Mouse (Mus musculus): Measurements from ENCODE around the gene Rapgef4. TPM values are rescaled to one million over a fixed set of nuclear protein-coding genes. Genes with fewer than 3 reads are reported as not detected.

Rapgef4 gene
- total RNA-seq, 1 experiment: 3.4 TPM

DNA sequence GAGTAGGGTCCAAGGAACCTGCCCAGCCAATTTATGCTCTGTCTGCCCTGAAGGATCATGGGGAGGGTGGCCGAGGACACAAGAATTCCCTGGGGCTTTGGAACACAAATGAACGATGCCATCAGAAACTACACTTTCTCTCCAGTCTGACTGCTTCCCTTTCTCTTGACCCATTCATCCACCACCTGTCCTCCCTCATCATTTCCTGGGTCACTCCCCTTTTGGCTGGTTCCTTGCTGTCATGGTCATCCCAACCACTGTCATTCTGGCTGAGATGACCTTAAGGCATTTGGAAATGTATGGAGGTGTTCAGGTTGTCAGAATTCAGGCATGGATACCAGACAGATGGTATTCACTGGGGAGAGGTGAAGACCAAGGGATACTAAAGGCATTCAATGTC, 200.4 kb downstream of the Rapgef4 start:
- Histone ChIP-seq H3K4me3 (ENCODE audit: insufficient read depth in 1 of 2, low read depth in 1 of 2, low read length in 2 of 2, poor library complexity in 1 of 2, severe bottlenecking in 1 of 2) (no peak overlapping the region), H3K9ac (ENCODE audit: insufficient read depth, low read depth, low read length, poor library complexity, severe bottlenecking) (no peak overlapping the region), H3K9me3 (ENCODE audit: control insufficient read depth, insufficient read depth, low read depth, low read length) (no peaks in the 10 kb centered on the region), H3K27ac (ENCODE audit: insufficient read depth, low read depth, low read length, poor library complexity, severe bottlenecking) (no peak overlapping the region), H3K36me3 (ENCODE audit: control insufficient read depth, insufficient read depth, low read length, poor library complexity, severe bottlenecking) (no peaks in the 10 kb centered on the region), H3K4me1 (ENCODE audit: control insufficient read depth in 2 of 2, insufficient read depth in 2 of 2, low read length in 2 of 2, poor library complexity in 1 of 2) (no peaks in the 10 kb centered on the region)
- DNase-seq (ENCODE audit: low read depth, low spot score): no peak
- in situ Hi-C loops (cut with MboI; ENCODE audit: low sequenced_read_pairs in 2 of 2, unreplicated experiment in 2 of 2): no loop called here
- TF ChIP-seq CHD2 (IDR thresholded peaks at IDR 0.05; ENCODE audit: low read depth, low read length) (no peak), HCFC1 (IDR thresholded peaks at IDR 0.05; ENCODE audit: borderline replicate concordance, insufficient read depth, low read length) (no peak), ZC3H11A (IDR thresholded peaks at IDR 0.05; ENCODE audit: borderline replicate concordance, low read depth, low read length) (no peak)

DNA sequence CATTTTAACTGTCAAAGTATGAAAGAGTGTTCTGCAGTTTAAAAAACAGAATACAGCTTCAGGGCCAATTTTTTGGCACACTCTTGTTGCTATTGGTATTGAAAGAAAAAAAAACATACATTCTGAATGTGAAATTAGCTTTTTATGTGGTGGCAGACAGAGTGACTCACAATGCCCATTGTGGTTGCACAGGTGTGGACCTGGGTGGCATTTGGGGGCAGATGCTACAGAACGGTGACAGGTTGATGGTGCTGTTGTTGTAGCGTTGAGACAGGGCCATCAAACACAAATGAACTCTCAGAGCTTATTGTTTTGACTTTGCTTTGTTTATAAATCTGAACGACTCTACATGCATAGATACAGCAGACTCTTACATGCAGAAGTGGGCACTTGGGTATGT, 202.7 kb downstream of the Rapgef4 start:
- in situ Hi-C loops (cut with MboI; ENCODE audit: low sequenced_read_pairs in 2 of 2, unreplicated experiment in 2 of 2): no loop called here
- Histone ChIP-seq H3K27ac (ENCODE audit: insufficient read depth, low read depth, low read length, poor library complexity, severe bottlenecking) (no peak overlapping the region), H3K9ac (ENCODE audit: insufficient read depth, low read depth, low read length, poor library complexity, severe bottlenecking) (no peak overlapping the region), H3K4me3 (ENCODE audit: insufficient read depth in 1 of 2, low read depth in 1 of 2, low read length in 2 of 2, poor library complexity in 1 of 2, severe bottlenecking in 1 of 2) (no peak overlapping the region), H3K4me1 (ENCODE audit: control insufficient read depth in 2 of 2, insufficient read depth in 2 of 2, low read length in 2 of 2, poor library complexity in 1 of 2) (no peaks in the 10 kb centered on the region), H3K36me3 (ENCODE audit: control insufficient read depth, insufficient read depth, low read length, poor library complexity, severe bottlenecking) (no peaks in the 10 kb centered on the region), H3K9me3 (ENCODE audit: control insufficient read depth, insufficient read depth, low read depth, low read length) (no peaks in the 10 kb centered on the region)
- no peak for DNase-seq (ENCODE audit: low read depth, low spot score)
- TF ChIP-seq ZC3H11A (IDR thresholded peaks at IDR 0.05; ENCODE audit: borderline replicate concordance, low read depth, low read length) (no peak), HCFC1 (IDR thresholded peaks at IDR 0.05; ENCODE audit: borderline replicate concordance, insufficient read depth, low read length) (no peak)

GRCm38 (mm10) chr2:72196190-72196965, 215.3 kb downstream of the Rapgef4 start:
- Histone ChIP-seq H3K9ac (ENCODE audit: insufficient read depth, low read depth, low read length, poor library complexity, severe bottlenecking) (no peak overlapping the region), H3K9me3 (ENCODE audit: control insufficient read depth, insufficient read depth, low read depth, low read length) (no peaks in the 10 kb centered on the region), H3K36me3 (ENCODE audit: control insufficient read depth, insufficient read depth, low read length, poor library complexity, severe bottlenecking) (no peaks in the 10 kb centered on the region), H3K27ac (ENCODE audit: insufficient read depth, low read depth, low read length, poor library complexity, severe bottlenecking) (no peak overlapping the region), H3K4me1 (ENCODE audit: control insufficient read depth in 2 of 2, insufficient read depth in 2 of 2, low read length in 2 of 2, poor library complexity in 1 of 2) (peaks cover 4 to 6% of the 10 kb centered on the region in 2 experiments; a peak in 3 of 4 replicates), H3K4me3 (ENCODE audit: insufficient read depth in 1 of 2, low read depth in 1 of 2, low read length in 2 of 2, poor library complexity in 1 of 2, severe bottlenecking in 1 of 2) (0 out of 4 replicates have a peak overlapping the region, but pooled peaks of 1 of the 2 experiments have one; percentile 11)
- TF ChIP-seq HCFC1 (IDR thresholded peaks at IDR 0.05; ENCODE audit: borderline replicate concordance, insufficient read depth, low read length) (no peak), CHD2 (IDR thresholded peaks at IDR 0.05; ENCODE audit: low read depth, low read length) (no peak), ZC3H11A (IDR thresholded peaks at IDR 0.05; ENCODE audit: borderline replicate concordance, low read depth, low read length) (no peak), ZNF384 (IDR thresholded peaks at IDR 0.05; ENCODE audit: low read depth, low read length) (no peak), MAFK (IDR thresholded peaks at IDR 0.05; ENCODE audit: insufficient read depth, low read depth, low read length) (no peak)
- DNase-seq (ENCODE audit: low read depth, low spot score): peak; percentile 30
- in situ Hi-C loops (cut with MboI; ENCODE audit: low sequenced_read_pairs in 2 of 2, unreplicated experiment in 2 of 2): no loop called here

DNA sequence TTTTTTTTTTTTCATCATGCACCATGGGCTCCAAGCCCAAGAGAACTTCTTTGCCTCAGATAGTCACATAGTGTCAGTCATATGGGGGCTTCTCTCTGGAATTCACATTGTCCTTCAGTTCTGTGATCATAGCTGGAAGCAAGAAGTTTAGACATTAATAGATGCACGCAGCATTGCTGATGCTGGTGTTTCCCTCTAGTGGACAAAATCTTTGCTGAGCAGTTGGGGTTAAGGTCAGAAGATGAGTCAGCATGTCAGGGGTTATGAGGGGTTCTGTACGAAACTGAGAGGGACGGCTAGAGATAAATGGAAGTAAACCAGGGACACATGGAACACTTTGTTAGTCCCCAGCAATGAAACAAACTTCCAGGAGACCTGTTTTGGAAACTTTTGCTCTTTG, 216.0 kb downstream of the Rapgef4 start:
- no peak overlapping the region for H3K27ac ChIP-seq (ENCODE audit: insufficient read depth, low read depth, low read length, poor library complexity, severe bottlenecking)
- no peak for DNase-seq (ENCODE audit: low read depth, low spot score)
- peaks cover 4 to 6% of the 10 kb centered on the region in 2 experiments; a peak in 3 of 4 replicates for H3K4me1 ChIP-seq (ENCODE audit: control insufficient read depth in 2 of 2, insufficient read depth in 2 of 2, low read length in 2 of 2, poor library complexity in 1 of 2)
- no peak overlapping the region for H3K9ac ChIP-seq (ENCODE audit: insufficient read depth, low read depth, low read length, poor library complexity, severe bottlenecking)
- in situ Hi-C loops (cut with MboI; ENCODE audit: low sequenced_read_pairs in 2 of 2, unreplicated experiment in 2 of 2): no loop called here
- no peaks in the 10 kb centered on the region for H3K36me3 ChIP-seq (ENCODE audit: control insufficient read depth, insufficient read depth, low read length, poor library complexity, severe bottlenecking)
- H3K4me3 ChIP-seq (ENCODE audit: insufficient read depth in 1 of 2, low read depth in 1 of 2, low read length in 2 of 2, poor library complexity in 1 of 2, severe bottlenecking in 1 of 2): no peak overlapping the region
- TF ChIP-seq MAFK (IDR thresholded peaks at IDR 0.05; ENCODE audit: insufficient read depth, low read depth, low read length) (peak; percentile 96), ZNF384 (IDR thresholded peaks at IDR 0.05; ENCODE audit: low read depth, low read length) (no peak)
- no peaks in the 10 kb centered on the region for H3K9me3 ChIP-seq (ENCODE audit: control insufficient read depth, insufficient read depth, low read depth, low read length)

- Histone ChIP-seq H3K4me3 (ENCODE audit: insufficient read depth in 1 of 2, low read depth in 1 of 2, low read length in 2 of 2, poor library complexity in 1 of 2, severe bottlenecking in 1 of 2) (no peak overlapping the region), H3K36me3 (ENCODE audit: control insufficient read depth, insufficient read depth, low read length, poor library complexity, severe bottlenecking) (no peaks in the 10 kb centered on the region), H3K27ac (ENCODE audit: insufficient read depth, low read depth, low read length, poor library complexity, severe bottlenecking) (no peak overlapping the region), H3K9ac (ENCODE audit: insufficient read depth, low read depth, low read length, poor library complexity, severe bottlenecking) (no peak overlapping the region), H3K4me1 (ENCODE audit: control insufficient read depth in 2 of 2, insufficient read depth in 2 of 2, low read length in 2 of 2, poor library complexity in 1 of 2) (peaks cover 4 to 8% of the 10 kb centered on the region in 2 experiments; a peak in 3 of 4 replicates), H3K9me3 (ENCODE audit: control insufficient read depth, insufficient read depth, low read depth, low read length) (no peaks in the 10 kb centered on the region)
- in situ Hi-C loops (cut with MboI; ENCODE audit: low sequenced_read_pairs in 2 of 2, unreplicated experiment in 2 of 2): no loop called here
- no peak for DNase-seq (ENCODE audit: low read depth, low spot score)
- no peak for TF ChIP-seq HCFC1 (IDR thresholded peaks at IDR 0.05; ENCODE audit: borderline replicate concordance, insufficient read depth, low read length)
- TF ChIP-seq ZNF384 (IDR thresholded peaks at IDR 0.05; ENCODE audit: low read depth, low read length): no peak
- TF ChIP-seq CHD2 (IDR thresholded peaks at IDR 0.05; ENCODE audit: low read depth, low read length): no peak
- TF ChIP-seq MAFK (IDR thresholded peaks at IDR 0.05; ENCODE audit: insufficient read depth, low read depth, low read length): no peak
- TF ChIP-seq ZC3H11A (IDR thresholded peaks at IDR 0.05; ENCODE audit: borderline replicate concordance, low read depth, low read length): no peak
Measured at GRCm38 (mm10) chr2:72199451-72199850, 218.4 kb downstream of the Rapgef4 start.

Data from ES-E14 (cell line).